Mouse (Mus musculus): ENCODE data around the gene Cdh13. TPM values are rescaled to one million over a fixed set of nuclear protein-coding genes. Genes with fewer than 3 reads are reported as not detected.

Gene Cdh13
- polyA plus RNA-seq, 1 experiment from 2014 or later, result 159 TPM

DNA sequence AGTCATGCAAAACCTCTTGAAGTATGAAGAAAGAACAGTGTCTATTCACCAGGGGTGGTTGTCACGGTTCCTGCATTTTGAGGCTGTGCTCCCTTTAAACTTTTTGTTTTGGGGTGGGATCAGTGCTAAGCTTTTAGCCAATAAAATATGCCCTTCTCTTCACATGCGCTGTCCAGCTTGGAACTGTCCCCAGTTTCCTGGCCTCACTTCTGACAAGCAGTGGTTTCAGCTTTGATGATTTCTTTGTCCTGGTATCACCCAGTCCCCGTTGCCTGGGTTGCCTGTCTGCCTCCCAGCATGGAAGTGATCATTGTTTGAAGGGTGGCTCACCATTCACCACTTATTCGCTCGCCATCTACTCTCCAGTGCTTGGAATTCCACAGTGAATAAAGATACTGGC, 156.3 kb downstream of the Cdh13 start:
- WGBS, result 34% methylated on average over 5 of the region's 5 CpGs
- H3K27ac ChIP-seq (ENCODE audit: low read length), result no peak overlapping the region
- no peak for ATAC-seq
- no peak overlapping the region for H3K4me2 ChIP-seq (ENCODE audit: low read length)
- no peaks in the 10 kb centered on the region for H3K27me3 ChIP-seq (ENCODE audit: control insufficient read depth, insufficient read depth, low read depth, low read length)
- H3K9ac ChIP-seq (ENCODE audit: low read depth, low read length), result no peak overlapping the region
- H3K9me3 ChIP-seq (replicated peaks; ENCODE audit: control insufficient read depth, low read length, poor library complexity, severe bottlenecking), result no peaks in the 10 kb centered on the region
- no peaks in the 10 kb centered on the region for H3K36me3 ChIP-seq (ENCODE audit: control insufficient read depth, insufficient read depth, low read length)
- no peak overlapping the region for H3K4me3 ChIP-seq (ENCODE audit: low read depth, low read length)
- H3K4me1 ChIP-seq (ENCODE audit: control insufficient read depth, insufficient read depth, low read length), result peaks cover 13% of the 10 kb centered on the region

DNA sequence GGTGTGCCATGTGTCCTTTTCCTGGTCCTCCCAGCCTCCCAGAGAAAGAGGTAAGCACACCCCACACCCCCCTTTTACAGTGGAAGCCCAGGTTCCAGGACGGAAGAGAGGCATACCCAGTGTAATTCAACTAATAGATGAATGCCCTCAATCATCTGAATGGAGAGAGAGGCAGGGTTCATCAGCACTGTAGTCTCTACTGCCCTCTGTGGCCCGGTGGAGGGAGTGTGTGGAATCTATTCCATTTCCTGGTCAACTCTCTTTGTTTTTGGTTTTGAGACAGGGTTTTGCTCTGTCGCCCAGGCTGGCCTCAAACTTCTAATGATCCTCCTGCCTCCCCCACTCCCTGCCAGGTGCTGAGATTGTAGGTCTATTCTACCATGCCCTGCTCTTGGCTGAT, 159.8 kb downstream of the Cdh13 start:
- no peak overlapping the region for H3K4me3 ChIP-seq (ENCODE audit: low read depth, low read length)
- no peak overlapping the region for H3K27ac ChIP-seq (ENCODE audit: low read length)
- H3K27me3 ChIP-seq (ENCODE audit: control insufficient read depth, insufficient read depth, low read depth, low read length), result no peaks in the 10 kb centered on the region
- ATAC-seq, result no peak
- peaks cover 2% of the 10 kb centered on the region; the same call in 1 of the 2 replicates for H3K4me1 ChIP-seq (ENCODE audit: control insufficient read depth, insufficient read depth, low read length)
- no peak overlapping the region for H3K9ac ChIP-seq (ENCODE audit: low read depth, low read length)
- 70% methylated on average over 3 of the region's 3 CpGs for WGBS
- H3K9me3 ChIP-seq (replicated peaks; ENCODE audit: control insufficient read depth, low read length, poor library complexity, severe bottlenecking), result no peaks in the 10 kb centered on the region
- H3K4me2 ChIP-seq (ENCODE audit: low read length), result no peak overlapping the region
- no peaks in the 10 kb centered on the region for H3K36me3 ChIP-seq (ENCODE audit: control insufficient read depth, insufficient read depth, low read length)

DNA sequence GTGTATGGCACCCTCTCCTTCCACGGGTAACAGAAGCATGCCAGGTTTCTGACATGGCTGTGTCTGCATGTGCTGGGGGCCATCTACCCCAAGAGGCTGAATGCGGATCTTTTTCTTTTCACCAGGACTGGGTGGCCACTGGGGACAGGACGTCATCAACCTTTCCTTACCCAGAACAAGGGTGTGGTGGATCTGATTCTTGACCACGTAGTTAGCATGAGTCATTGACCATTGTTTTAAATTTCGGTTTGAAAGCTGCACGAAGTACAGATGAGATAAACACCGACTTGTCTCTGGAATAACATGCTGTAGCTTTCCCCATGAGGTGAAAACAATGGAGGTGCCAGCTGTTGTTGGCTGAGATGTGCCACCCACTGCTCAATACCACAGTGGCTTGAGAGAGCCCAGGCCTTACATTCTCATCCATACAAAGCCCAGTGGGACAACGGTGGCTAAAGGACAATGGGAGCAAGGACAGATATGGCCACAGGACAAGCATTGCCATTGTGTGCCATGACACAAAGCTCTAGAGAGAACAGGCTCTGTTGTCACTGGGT, 161.2 kb downstream of the Cdh13 start:
- Histone ChIP-seq H3K36me3 (ENCODE audit: control insufficient read depth, insufficient read depth, low read length) (no peaks in the 10 kb centered on the region), H3K27ac (ENCODE audit: low read length) (no peak overlapping the region), H3K4me1 (ENCODE audit: control insufficient read depth, insufficient read depth, low read length) (peaks cover 2% of the 10 kb centered on the region; the same call in 1 of the 2 replicates), H3K9ac (ENCODE audit: low read depth, low read length) (no peak overlapping the region), H3K27me3 (ENCODE audit: control insufficient read depth, insufficient read depth, low read depth, low read length) (no peaks in the 10 kb centered on the region), H3K4me2 (ENCODE audit: low read length) (no peak overlapping the region), H3K9me3 (replicated peaks; ENCODE audit: control insufficient read depth, low read length, poor library complexity, severe bottlenecking) (no peaks in the 10 kb centered on the region), H3K4me3 (ENCODE audit: low read depth, low read length) (no peak overlapping the region)
- no peak for ATAC-seq
- 87% methylated on average over 8 of the region's 8 CpGs for WGBS

DNA sequence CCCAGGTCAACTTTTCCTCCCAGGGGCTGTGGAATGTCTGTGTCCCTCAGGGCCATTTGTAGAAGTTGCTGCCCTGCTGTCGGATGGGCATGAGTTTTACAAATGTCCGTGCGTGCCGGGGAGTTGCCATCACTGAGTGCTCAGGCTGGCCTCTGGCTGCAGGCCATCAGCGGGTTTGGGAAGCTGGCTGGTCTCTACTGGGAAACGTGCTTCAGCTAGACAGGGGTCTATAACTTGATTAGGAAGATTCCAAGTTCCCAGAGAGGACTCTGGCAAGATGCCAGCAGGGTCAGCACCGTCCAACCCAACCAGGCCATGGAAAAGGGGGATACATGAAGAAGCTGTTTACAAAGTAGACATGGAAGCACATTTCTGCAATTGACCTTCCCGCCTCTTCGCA, 163.0 kb downstream of the Cdh13 start:
- H3K36me3 ChIP-seq (ENCODE audit: control insufficient read depth, insufficient read depth, low read length), result no peaks in the 10 kb centered on the region
- H3K27me3 ChIP-seq (ENCODE audit: control insufficient read depth, insufficient read depth, low read depth, low read length), result no peaks in the 10 kb centered on the region
- H3K4me2 ChIP-seq (ENCODE audit: low read length), result no peak overlapping the region
- H3K9me3 ChIP-seq (replicated peaks; ENCODE audit: control insufficient read depth, low read length, poor library complexity, severe bottlenecking), result no peaks in the 10 kb centered on the region
- H3K4me1 ChIP-seq (ENCODE audit: control insufficient read depth, insufficient read depth, low read length), result peaks cover 2% of the 10 kb centered on the region; the same call in 1 of the 2 replicates
- H3K9ac ChIP-seq (ENCODE audit: low read depth, low read length), result no peak overlapping the region
- no peak for ATAC-seq
- WGBS, result 84% methylated on average over 9 of the region's 9 CpGs
- no peak overlapping the region for H3K4me3 ChIP-seq (ENCODE audit: low read depth, low read length)
- H3K27ac ChIP-seq (ENCODE audit: low read length), result no peak overlapping the region

DNA sequence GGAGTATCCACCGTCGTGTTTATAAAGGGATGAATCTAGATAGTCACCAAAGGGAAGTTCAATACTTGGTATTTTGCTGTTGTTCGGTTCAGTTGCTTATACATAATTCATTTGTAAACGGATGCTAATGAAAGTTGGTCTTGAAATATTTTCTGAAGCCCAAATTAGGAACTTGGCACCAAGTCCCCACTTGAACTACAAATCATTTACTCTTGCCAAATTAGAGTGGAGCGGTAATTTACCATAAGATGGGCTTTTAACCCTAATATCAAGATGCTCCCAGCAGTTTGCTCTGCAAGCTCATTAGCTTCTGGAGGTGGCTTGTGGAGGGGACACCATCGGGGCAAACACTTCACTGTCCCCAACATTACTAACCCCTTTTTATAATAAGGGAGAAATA, 164.5 kb downstream of the Cdh13 start:
- Histone ChIP-seq H3K27me3 (ENCODE audit: control insufficient read depth, insufficient read depth, low read depth, low read length) (no peaks in the 10 kb centered on the region), H3K4me1 (ENCODE audit: control insufficient read depth, insufficient read depth, low read length) (peaks cover 2% of the 10 kb centered on the region; the same call in 1 of the 2 replicates), H3K9ac (ENCODE audit: low read depth, low read length) (no peak overlapping the region), H3K27ac (ENCODE audit: low read length) (no peak overlapping the region), H3K36me3 (ENCODE audit: control insufficient read depth, insufficient read depth, low read length) (no peaks in the 10 kb centered on the region), H3K4me3 (ENCODE audit: low read depth, low read length) (no peak overlapping the region), H3K9me3 (replicated peaks; ENCODE audit: control insufficient read depth, low read length, poor library complexity, severe bottlenecking) (no peaks in the 10 kb centered on the region), H3K4me2 (ENCODE audit: low read length) (no peak overlapping the region)
- WGBS, result 81% methylated on average over 6 of the region's 6 CpGs
- no peak for ATAC-seq

DNA sequence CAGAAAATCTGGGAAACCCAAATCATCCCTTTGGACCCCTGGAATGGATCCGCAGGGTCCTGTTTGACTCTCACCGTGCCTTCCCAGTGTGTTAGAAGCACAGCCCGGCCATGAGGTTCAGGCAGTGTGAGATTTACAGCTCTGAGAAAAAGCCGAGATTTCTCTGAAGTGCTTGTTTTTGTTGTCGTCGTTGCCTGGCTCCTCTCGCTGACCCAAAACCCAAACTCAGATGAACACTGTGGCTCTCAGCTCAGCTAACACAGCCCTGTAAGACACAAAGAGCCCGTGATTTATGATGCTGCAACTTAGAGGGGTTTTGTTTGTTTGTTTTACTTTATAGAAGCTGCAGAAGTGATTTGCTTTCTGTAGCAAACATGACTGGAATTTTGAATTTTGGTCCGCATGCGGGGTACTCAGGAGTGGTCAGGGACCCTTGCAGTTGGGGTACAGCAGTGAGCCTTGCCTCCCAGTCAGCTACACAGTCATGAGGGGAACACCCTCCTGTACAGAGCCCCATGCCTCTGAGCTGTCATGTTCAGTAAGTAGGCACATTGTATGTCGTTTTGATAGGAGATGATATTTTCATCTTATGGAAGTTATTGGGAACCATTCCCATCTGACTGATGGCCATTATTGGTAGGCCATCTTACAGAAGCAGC, 169.0 kb downstream of the Cdh13 start:
- no peak for ATAC-seq
- 83% methylated on average over 11 of the region's 11 CpGs for WGBS
- H3K27me3 ChIP-seq (ENCODE audit: control insufficient read depth, insufficient read depth, low read depth, low read length), result no peaks in the 10 kb centered on the region
- no peak overlapping the region for H3K9ac ChIP-seq (ENCODE audit: low read depth, low read length)
- H3K9me3 ChIP-seq (replicated peaks; ENCODE audit: control insufficient read depth, low read length, poor library complexity, severe bottlenecking), result no peaks in the 10 kb centered on the region
- no peak overlapping the region for H3K4me3 ChIP-seq (ENCODE audit: low read depth, low read length)
- H3K4me1 ChIP-seq (ENCODE audit: control insufficient read depth, insufficient read depth, low read length), result no peaks in the 10 kb centered on the region
- H3K36me3 ChIP-seq (ENCODE audit: control insufficient read depth, insufficient read depth, low read length), result no peaks in the 10 kb centered on the region
- no peak overlapping the region for H3K27ac ChIP-seq (ENCODE audit: low read length)
- H3K4me2 ChIP-seq (ENCODE audit: low read length), result no peak overlapping the region

DNA sequence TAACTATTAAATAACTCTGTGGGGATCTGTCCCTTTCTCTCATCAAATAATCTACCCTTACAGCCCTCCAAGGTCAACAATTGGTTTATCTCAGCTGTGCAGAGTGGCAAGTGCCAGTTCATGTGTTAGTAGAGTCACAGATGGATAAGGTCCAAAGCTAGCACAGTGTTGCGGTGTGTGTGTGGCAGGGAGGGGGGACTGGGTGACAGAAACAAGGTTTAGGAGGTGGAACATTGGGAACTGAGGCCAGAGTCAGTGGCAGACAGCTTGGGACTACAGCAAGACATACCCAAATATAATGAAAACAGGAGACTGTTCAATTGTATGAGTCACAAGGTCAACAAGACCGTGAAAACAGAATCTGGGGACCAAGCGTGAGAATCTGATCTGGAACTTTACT, 171.7 kb downstream of the Cdh13 start:
- WGBS, result 79% methylated on average over 3 of the region's 3 CpGs
- no peak for ATAC-seq
- Histone ChIP-seq H3K4me3 (ENCODE audit: low read depth, low read length) (no peak overlapping the region), H3K4me2 (ENCODE audit: low read length) (no peak overlapping the region), H3K27ac (ENCODE audit: low read length) (no peak overlapping the region), H3K9me3 (replicated peaks; ENCODE audit: control insufficient read depth, low read length, poor library complexity, severe bottlenecking) (no peaks in the 10 kb centered on the region), H3K36me3 (ENCODE audit: control insufficient read depth, insufficient read depth, low read length) (no peaks in the 10 kb centered on the region), H3K27me3 (ENCODE audit: control insufficient read depth, insufficient read depth, low read depth, low read length) (no peaks in the 10 kb centered on the region), H3K4me1 (ENCODE audit: control insufficient read depth, insufficient read depth, low read length) (no peaks in the 10 kb centered on the region), H3K9ac (ENCODE audit: low read depth, low read length) (no peak overlapping the region)

DNA sequence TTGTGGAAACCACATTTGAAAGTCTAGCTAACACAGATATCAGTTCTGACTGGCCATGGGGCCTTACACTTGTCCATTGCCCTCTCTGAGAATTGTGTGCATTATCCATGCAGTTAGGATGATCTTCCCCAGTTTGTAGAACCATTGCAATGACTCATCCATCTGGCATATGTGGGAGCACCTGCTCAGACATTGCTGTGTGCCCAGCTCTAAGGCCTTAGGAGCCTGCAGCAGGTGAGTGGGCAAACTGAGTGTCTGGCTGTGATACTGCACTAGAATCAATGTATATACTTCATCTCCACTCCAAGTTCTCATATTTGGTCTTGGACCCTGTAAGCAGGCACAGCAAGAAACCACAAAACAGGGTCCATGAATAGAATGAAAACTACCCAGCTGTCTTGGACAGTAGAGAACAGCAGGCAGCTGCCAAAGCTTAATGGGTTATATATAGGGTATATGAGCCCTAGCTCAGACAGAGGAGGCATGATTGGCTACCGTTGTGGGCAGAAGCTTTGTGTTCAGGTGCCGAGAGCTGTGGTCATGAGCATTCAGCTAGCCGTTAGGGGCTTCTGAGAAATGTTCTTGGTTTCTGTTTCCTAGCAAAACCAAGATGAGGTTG, 181.9 kb downstream of the Cdh13 start:
- H3K9ac ChIP-seq (ENCODE audit: low read depth, low read length), result no peak overlapping the region
- ATAC-seq, result no peak
- no peak overlapping the region for H3K27ac ChIP-seq (ENCODE audit: low read length)
- WGBS, result 89% methylated on average over 3 of the region's 3 CpGs
- no peaks in the 10 kb centered on the region for H3K9me3 ChIP-seq (replicated peaks; ENCODE audit: control insufficient read depth, low read length, poor library complexity, severe bottlenecking)
- no peak overlapping the region for H3K4me2 ChIP-seq (ENCODE audit: low read length)
- no peaks in the 10 kb centered on the region for H3K27me3 ChIP-seq (ENCODE audit: control insufficient read depth, insufficient read depth, low read depth, low read length)
- peaks cover 4% of the 10 kb centered on the region; the same call in 1 of the 2 replicates for H3K4me1 ChIP-seq (ENCODE audit: control insufficient read depth, insufficient read depth, low read length)
- no peak overlapping the region for H3K4me3 ChIP-seq (ENCODE audit: low read depth, low read length)
- H3K36me3 ChIP-seq (ENCODE audit: control insufficient read depth, insufficient read depth, low read length), result no peaks in the 10 kb centered on the region

DNA sequence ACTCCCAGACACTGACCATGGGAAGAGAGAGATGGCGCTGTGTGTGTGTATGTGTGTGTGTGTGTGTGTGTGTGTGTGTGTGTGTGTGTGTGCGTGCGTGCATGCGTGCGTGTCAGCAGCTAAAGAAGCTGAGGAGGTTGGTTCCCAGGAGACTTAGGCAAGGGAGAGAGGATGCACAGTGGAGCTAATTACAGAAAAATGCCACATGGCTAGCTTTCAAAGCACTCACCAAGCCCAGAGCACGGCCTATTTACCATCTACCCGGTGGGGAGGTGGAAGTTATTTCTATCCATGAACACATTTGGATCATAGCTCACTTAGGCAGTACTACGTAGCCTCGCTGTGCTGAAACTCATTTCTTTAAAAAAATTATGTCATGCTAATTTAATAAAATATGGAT, 194.1 kb downstream of the Cdh13 start:
- peaks cover 9% of the 10 kb centered on the region for H3K4me1 ChIP-seq (ENCODE audit: control insufficient read depth, insufficient read depth, low read length)
- 48% methylated on average over 9 of the region's 9 CpGs for whole genome bisulfite sequencing
- H3K4me2 ChIP-seq (ENCODE audit: low read length), result no peak overlapping the region

More for the DNA sequence above, 194.1 kb downstream of the Cdh13 start:
- H3K9ac ChIP-seq (ENCODE audit: low read depth, low read length), result no peak overlapping the region
- no peaks in the 10 kb centered on the region for H3K9me3 ChIP-seq (replicated peaks; ENCODE audit: control insufficient read depth, low read length, poor library complexity, severe bottlenecking)
- no peaks in the 10 kb centered on the region for H3K27me3 ChIP-seq (ENCODE audit: control insufficient read depth, insufficient read depth, low read depth, low read length)
- H3K4me3 ChIP-seq (ENCODE audit: low read depth, low read length), result no peak overlapping the region
- ATAC-seq, result no peak
- peak overlapping the region; percentile 18; the same call in 1 of the 2 replicates for H3K27ac ChIP-seq (ENCODE audit: low read length)
- H3K36me3 ChIP-seq (ENCODE audit: control insufficient read depth, insufficient read depth, low read length), result no peaks in the 10 kb centered on the region

Data from midbrain, embryonic 16.5 days (tissue).